Comparison of ENCODE assay signal across 32 mouse cellular contexts in the genomic region with DNA sequence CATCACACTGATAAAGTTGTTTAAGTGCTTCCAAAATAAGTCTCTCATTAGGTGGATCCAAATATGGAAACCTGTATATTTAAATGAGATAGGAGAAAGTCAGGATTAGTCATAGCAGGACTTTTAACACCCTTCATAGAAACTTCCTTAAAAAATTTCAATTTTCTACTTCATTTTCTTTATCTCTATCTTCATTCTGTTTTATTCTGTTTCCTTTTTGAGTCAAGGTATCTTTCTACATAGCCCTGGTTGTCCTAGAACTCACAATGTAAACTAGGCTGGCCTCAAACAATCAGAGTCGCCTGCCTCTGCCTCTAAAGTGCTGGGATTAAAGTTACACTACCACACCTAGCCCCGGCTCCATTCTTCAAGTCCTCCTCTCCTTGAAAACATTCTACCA.
"Had no signal": no experiment of that assay in that cellular context is flagged by ENCODE, and none has a peak within 500 bp of the region (broad histone marks: within the 10 kb centered on the region; RNA-seq: fewer than 3 reads in every experiment).

No protein-coding gene starts in this region.

- H3K9ac ChIP-seq: limb, embryonic 12.5 days; limb, embryonic 13.5 days; limb, embryonic 15.5 days; liver, embryonic 12.5 days; liver, embryonic 13.5 days; liver, embryonic 14.5 days; liver, embryonic 15.5 days; liver, postnatal 0 days; lung, embryonic 14.5 days; lung, embryonic 15.5 days; midbrain, embryonic 12.5 days; midbrain, embryonic 13.5 days; midbrain, embryonic 15.5 days; neural tube, embryonic 12.5 days had no signal

- H3K27me3 ChIP-seq: limb, embryonic 12.5 days; limb, embryonic 13.5 days; limb, embryonic 15.5 days; liver, embryonic 12.5 days; liver, embryonic 13.5 days; liver, embryonic 15.5 days; lung, embryonic 15.5 days; megakaryocyte, embryonic 14.5 days; midbrain, embryonic 12.5 days; midbrain, embryonic 13.5 days; midbrain, embryonic 15.5 days; neural tube, embryonic 12.5 days had no signal

- H3K9me3 ChIP-seq: limb, embryonic 10.5 days; limb, embryonic 12.5 days; limb, embryonic 13.5 days; limb, embryonic 15.5 days; liver, embryonic 12.5 days; liver, embryonic 13.5 days; liver, embryonic 15.5 days; lung, embryonic 15.5 days; megakaryocyte, embryonic 14.5 days; midbrain, embryonic 10.5 days; midbrain, embryonic 12.5 days; midbrain, embryonic 13.5 days; midbrain, embryonic 15.5 days; neural tube, embryonic 12.5 days had no signal

- DNase-seq: left cerebral cortex, postnatal 4 days; liver; liver, embryonic 13.5 days; liver, postnatal 0 days; lung, adult 18-20 months; lung, adult 2 months; lung, embryonic 14.5 days; lung, postnatal 10 days; lung, postnatal 14 days; lung, postnatal 36 days; lung, postnatal 4 days; midbrain, embryonic 14.5 days had no signal

- H3K4me2 ChIP-seq: limb, embryonic 12.5 days; limb, embryonic 13.5 days; limb, embryonic 15.5 days; liver, embryonic 11.5 days; liver, embryonic 12.5 days; liver, embryonic 13.5 days; liver, embryonic 15.5 days; lung, embryonic 14.5 days; lung, embryonic 15.5 days; midbrain, embryonic 11.5 days; midbrain, embryonic 12.5 days; midbrain, embryonic 13.5 days; midbrain, embryonic 15.5 days; neural tube, embryonic 12.5 days had no signal

- H3K4me1 ChIP-seq: limb, embryonic 10.5 days; limb, embryonic 12.5 days; limb, embryonic 13.5 days; limb, embryonic 15.5 days; liver, embryonic 12.5 days; liver, embryonic 13.5 days; liver, embryonic 15.5 days; lung, embryonic 15.5 days; midbrain, embryonic 10.5 days; midbrain, embryonic 12.5 days; midbrain, embryonic 13.5 days; midbrain, embryonic 15.5 days; neural tube, embryonic 12.5 days had no signal

- H3K4me3 ChIP-seq: limb, embryonic 10.5 days; limb, embryonic 12.5 days; limb, embryonic 13.5 days; limb, embryonic 15.5 days; liver, embryonic 12.5 days; liver, embryonic 13.5 days; liver, embryonic 15.5 days; lung, embryonic 15.5 days; megakaryocyte, embryonic 14.5 days; midbrain, embryonic 10.5 days; midbrain, embryonic 12.5 days; midbrain, embryonic 13.5 days; midbrain, embryonic 15.5 days; myocyte; neural tube, embryonic 12.5 days had no signal

- ATAC-seq: liver, embryonic 12.5 days; liver, postnatal 0 days; lung, postnatal 0 days; midbrain, embryonic 13.5 days; midbrain, embryonic 15.5 days; midbrain, embryonic 16.5 days had no signal

- H3K27ac ChIP-seq: limb, embryonic 10.5 days; limb, embryonic 12.5 days; limb, embryonic 13.5 days; limb, embryonic 15.5 days; liver, embryonic 12.5 days; liver, embryonic 13.5 days; liver, embryonic 14.5 days; liver, embryonic 15.5 days; lung, embryonic 15.5 days; macrophage; midbrain, embryonic 10.5 days; midbrain, embryonic 12.5 days; midbrain, embryonic 13.5 days; midbrain, embryonic 15.5 days; neural tube, embryonic 12.5 days had no signal
